Mouse (Mus musculus): ENCODE data around the gene Tmem169.

DNA sequence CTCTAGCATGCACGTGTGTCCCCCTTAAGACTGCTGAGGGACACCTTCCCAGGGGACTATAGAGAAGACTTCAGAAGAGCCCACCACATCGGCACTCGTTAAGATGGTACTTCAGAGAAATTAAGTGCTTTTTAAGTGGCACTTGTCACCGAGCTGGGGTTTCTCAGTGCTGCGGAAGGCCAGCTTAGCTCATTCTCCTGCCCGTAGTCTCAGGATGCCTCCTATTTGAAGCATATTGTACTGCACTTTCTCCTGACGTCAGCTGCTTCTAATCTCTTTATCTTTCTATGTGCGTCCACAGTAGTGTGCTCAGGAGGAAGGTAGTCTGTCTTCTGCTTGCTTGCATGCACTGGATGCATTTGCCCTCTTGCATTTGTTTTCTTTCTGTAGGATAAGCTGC lies 32.2 kb downstream of the Tmem169 start:
- TF ChIP-seq POLR2A (IDR thresholded peaks at IDR 0.05; ENCODE audit: borderline replicate concordance, extremely low read depth, low read depth, low read length), result no peak
- TF ChIP-seq CTCF (IDR thresholded peaks at IDR 0.05; ENCODE audit: insufficient read depth, low read length), result no peak

Measured in lung, adult 2 months (tissue).